Mouse (Mus musculus) cerebellum, postnatal 10 days (tissue): ENCODE results near the gene H2al1i.
A peak's percentile ranks its signal among the peaks of the same experiment; 100 is the strongest.
"Not testable (repeated sequence)": the region's sequence is repeated elsewhere in the genome, so short reads cannot be mapped to it uniquely, and the experiment has no call there.

Experiments used
- DNase-seq, 2 experiments: peaks; one replicate each; pipeline ENCODE4 v3.0.0; 2021; ENCODE audit warnings: mixed read lengths in 2 of 2

Gene H2al1i

GRCm38 (mm10) chrX:11324359-11324758 is at the start of gene H2al1i:
Gene H2al1i (plus strand): TSS chrX:11324659.
- not testable (repeated sequence) for DNase-seq

DNA sequence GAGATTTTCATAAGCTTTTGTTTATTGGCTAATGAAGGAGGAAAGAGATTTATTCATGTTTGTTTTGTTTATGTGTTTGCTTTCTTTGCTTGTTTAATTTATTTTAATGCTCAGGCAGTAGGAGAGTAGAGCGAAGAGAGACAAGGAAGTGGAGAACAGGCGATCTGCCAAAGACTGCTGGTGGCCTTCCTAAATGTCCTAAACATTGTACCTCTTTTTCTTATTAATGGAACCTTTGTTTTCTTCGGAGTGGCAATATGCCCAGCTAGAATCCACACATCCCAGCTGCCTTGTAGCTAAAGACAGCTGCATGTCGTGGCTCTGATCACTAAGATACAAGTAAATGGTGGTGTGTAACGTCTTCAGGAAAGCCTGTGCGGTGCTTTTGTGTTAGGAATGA is 47.4 kb upstream of the H2al1i start:
- no peak for DNase-seq

DNA sequence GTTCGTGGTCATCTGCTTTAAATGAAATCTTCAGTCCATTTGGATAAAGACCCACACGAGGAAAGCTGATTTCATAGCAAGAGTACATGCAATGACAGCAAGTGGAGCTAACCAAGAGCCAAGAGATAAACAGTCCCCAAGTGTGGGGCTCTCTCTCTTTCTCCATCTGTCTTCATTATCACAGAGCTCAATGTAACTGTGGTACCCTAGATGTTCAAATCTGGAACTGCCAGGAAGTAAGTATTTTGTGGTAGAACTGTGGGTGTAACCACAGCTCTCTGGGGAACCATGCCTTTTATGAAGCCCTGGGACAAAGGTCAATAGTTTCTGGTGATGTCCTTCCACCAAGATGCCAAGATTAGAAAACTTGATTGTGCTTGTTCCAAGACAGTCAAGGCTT is 43.7 kb upstream of the H2al1i start:
- DNase-seq = no peak

DNA sequence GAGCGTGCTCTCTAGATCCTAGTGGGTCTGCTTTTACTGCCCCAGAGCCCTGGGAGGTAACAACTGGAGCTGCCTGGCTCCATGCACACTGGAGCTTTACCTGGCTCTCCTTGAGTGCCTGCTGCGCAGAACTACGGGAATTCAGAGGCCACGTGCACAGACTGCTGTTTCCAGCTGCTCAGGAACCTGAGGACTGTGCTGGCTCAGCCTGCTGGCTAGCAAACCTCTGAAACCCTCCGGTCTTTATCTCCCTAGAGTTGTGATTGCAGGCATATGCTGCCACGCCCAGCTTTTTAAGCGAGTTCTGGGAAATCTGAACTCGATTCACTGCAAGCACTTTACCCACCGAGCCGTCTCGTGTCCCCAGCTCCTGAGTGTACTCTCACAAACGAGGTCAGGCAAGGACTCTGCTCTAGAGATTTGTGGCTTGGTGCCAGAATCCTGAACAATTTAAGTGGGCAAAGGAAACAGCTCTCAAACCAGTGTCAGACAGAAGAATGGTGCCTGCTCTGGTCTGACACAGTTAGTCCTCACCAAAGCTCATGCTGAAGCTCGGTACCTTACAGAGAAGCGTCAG is 36.1 kb upstream of the H2al1i start:
- peak; percentile 22 to 24 for DNase-seq

DNA sequence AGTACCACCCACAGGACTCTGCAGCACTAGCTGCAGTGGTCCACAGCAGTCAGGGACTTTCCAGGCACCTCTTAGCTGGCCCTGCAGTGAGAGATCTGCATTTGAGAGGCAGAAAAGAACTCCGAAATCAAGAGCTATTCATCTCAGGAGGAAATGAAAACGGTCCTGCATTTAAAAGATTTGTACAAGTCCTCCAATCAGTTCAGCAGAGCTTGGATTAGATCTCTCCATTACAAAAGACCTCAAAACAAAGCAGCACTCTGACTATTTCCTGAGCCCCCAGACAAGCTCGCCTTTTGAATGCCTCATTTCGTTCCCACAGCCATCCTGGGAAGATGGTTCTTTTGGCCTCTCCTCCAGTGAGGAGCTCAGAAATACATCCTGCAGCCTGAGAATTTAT is 35.2 kb upstream of the H2al1i start:
- no peak for DNase-seq

DNA sequence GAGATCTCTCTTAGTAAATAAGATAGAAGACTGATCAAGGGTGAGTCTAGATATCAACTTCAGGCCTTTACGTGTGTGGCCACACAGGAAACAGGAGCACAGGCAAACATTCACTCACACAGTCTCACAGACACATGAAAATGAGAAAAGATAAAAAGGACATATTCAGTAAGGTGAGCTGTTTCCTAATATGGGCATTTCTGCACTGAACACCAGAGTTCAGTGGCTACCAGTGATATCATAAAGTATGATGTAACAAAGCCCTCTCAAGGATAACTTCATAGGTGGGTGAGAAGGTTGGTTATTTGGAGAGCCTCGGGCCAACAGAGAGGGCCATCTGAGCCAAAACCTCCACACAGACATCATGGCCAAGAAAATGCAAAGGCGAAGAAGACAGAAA is 25.5 kb upstream of the H2al1i start, which contains the start of gene H2al1a:
TSS of gene H2al1a (plus strand) at position 301 of the 400 bp plus-strand sequence.
- not testable (repeated sequence) for DNase-seq

- not testable (repeated sequence) for DNase-seq
Measured at GRCm38 (mm10) chrX:11302132-11302531, 22.3 kb upstream of the H2al1i start, which contains the start of gene H2al1b. Gene H2al1b (plus strand): TSS chrX:11302432.

DNA sequence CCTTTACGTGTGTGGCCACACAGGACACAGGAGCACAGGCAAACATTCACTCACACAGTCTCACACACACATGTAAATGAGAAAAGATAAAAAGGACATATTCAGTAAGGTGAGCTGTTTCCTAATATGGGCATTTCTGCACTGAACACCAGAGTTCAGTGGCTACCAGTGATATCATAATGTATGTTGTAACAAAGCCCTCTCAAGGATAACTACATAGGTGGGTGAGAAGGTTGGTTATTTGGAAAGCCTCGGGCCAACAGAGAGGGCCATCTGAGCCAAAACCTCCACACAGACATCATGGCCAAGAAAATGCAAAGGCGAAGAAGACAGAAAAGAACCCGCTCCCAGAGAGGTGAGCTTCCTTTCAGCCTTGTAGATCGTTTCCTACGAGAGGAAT is 19.1 kb upstream of the H2al1i start, which contains the start of gene H2al1c:
TSS of gene H2al1c (plus strand) at position 301 of the 400 bp plus-strand sequence.
- not testable (repeated sequence) for DNase-seq

- DNase-seq = not testable (repeated sequence)
Measured at GRCm38 (mm10) chrX:11308524-11308923, 15.9 kb upstream of the H2al1i start, which contains the start of gene H2al1d. Gene H2al1d (plus strand): TSS chrX:11308824.

DNA sequence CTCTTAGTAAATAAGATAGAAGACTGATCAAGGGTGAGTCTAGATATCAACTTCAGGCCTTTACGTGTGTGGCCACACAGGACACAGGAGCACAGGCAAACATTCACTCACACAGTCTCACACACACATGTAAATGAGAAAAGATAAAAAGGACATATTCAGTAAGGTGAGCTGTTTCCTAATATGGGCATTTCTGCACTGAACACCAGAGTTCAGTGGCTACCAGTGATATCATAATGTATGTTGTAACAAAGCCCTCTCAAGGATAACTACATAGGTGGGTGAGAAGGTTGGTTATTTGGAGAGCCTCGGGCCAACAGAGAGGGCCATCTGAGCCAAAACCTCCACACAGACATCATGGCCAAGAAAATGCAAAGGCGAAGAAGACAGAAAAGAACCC is 12.8 kb upstream of the H2al1i start, which contains the start of gene H2al1e:
TSS of gene H2al1e (plus strand) at position 301 of the 400 bp plus-strand sequence.
- DNase-seq = not testable (repeated sequence)

DNA sequence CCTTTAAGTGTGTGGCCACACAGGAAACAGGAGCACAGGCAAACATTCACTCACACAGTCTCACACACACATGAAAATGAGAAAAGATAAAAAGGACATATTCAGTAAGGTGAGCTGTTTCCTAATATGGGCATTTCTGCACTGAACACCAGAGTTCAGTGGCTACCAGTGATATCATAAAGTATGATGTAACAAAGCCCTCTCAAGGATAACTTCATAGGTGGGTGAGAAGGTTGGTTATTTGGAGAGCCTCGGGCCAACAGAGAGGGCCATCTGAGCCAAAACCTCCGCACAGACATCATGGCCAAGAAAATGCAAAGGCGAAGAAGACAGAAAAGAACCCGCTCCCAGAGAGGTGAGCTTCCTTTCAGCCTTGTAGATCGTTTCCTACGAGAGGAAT is 9.6 kb upstream of the H2al1i start, which contains the start of gene H2al1f:
TSS of gene H2al1f (plus strand) at position 301 of the 400 bp plus-strand sequence.
- not testable (repeated sequence) for DNase-seq

DNA sequence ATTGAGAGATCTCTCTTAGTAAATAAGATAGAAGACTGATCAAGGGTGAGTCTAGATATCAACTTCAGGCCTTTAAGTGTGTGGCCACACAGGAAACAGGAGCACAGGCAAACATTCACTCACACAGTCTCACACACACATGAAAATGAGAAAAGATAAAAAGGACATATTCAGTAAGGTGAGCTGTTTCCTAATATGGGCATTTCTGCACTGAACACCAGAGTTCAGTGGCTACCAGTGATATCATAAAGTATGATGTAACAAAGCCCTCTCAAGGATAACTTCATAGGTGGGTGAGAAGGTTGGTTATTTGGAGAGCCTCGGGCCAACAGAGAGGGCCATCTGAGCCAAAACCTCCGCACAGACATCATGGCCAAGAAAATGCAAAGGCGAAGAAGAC is 6.5 kb upstream of the H2al1i start, which contains the start of gene H2al1g:
TSS of gene H2al1g (plus strand) at position 301 of the 400 bp plus-strand sequence.
- not testable (repeated sequence) for DNase-seq

DNA sequence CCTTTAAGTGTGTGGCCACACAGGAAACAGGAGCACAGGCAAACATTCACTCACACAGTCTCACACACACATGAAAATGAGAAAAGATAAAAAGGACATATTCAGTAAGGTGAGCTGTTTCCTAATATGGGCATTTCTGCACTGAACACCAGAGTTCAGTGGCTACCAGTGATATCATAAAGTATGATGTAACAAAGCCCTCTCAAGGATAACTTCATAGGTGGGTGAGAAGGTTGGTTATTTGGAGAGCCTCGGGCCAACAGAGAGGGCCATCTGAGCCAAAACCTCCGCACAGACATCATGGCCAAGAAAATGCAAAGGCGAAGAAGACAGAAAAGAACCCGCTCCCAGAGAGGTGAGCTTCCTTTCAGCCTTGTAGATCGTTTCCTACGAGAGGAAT is 3.3 kb upstream of the H2al1i start, which contains the start of gene H2al1h:
TSS of gene H2al1h (plus strand) at position 301 of the 400 bp plus-strand sequence.
- DNase-seq = not testable (repeated sequence)

- not testable (repeated sequence) for DNase-seq
Measured at GRCm38 (mm10) chrX:11327522-11327921, 3.1 kb downstream of the H2al1i start, which contains the start of gene H2al1j. Gene H2al1j (plus strand): TSS chrX:11327822.

GRCm38 (mm10) chrX:11345762-11346161 is 21.3 kb downstream of the H2al1i start:
- peak; percentile 29 to 51 for DNase-seq

DNA sequence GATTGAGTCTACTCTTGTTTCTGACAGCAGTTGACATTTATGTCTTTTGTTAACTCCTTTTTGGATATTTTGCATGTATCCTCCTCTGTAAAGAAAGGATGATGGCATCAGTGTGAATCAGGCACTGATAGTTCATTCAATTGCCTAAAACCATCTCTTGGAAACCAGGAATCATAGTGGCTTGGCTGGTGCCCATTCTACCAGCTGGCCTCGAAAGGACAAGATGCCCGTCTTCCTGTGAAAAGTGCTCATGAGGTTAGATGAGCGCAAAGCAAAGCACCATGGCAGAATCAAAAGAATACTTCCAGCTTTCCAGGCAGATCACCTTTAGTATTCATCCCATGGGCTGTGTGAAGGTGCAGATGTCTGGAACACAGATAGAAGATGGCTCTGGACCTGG is 22.3 kb downstream of the H2al1i start:
- DNase-seq = peak; percentile 23 to 76

DNA sequence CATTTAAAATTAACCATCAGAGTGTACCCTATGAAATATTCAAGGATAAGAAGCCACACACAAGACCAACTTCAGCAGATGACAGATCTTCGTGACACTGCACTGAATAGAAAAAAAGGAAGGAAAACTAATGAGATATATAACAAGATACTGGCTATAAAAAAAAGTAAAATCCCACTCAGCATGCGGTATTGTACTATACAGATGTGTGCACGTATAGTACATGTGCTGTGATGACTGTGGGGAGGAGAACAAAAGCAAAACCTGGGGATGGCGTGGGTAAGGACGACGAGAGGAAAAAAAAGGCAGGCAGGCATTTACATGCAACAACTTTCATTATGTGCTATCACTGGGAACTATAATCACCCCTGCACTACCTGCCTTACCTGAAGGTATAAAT is 36.4 kb downstream of the H2al1i start:
- no peak for DNase-seq

GRCm38 (mm10) chrX:11361261-11361660 is 36.8 kb downstream of the H2al1i start:
- no peak for DNase-seq

GRCm38 (mm10) chrX:11363890-11364289 is 39.4 kb downstream of the H2al1i start:
- DNase-seq = peak; percentile 77 to 89

- DNase-seq = no peak
Measured at GRCm38 (mm10) chrX:11365151-11365550, 40.7 kb downstream of the H2al1i start.
